Mouse (Mus musculus) heart, postnatal 14 days (tissue): ENCODE measurements at regions not wholly inside any gene's neighbourhood (a gene's known extent, or its start where the extent isn't known, plus 50 kb on each side); places are given as distances from the start of the nearest gene placed in this dataset.
"Not testable (repeated sequence)": the region's sequence is repeated elsewhere in the genome, so short reads cannot be mapped to it uniquely, and the experiment has no call there.

Source experiments
- DNase-seq, 2 experiments: peaks; one replicate each; pipeline ENCODE4 v3.0.0; 2021 to 2022
- intact Hi-C: fragments of 180-260 bp; cut with DNase I; formaldehyde crosslinking; loops from one replicate; pipeline ENCODE4 v1.15.1; 2025

DNA sequence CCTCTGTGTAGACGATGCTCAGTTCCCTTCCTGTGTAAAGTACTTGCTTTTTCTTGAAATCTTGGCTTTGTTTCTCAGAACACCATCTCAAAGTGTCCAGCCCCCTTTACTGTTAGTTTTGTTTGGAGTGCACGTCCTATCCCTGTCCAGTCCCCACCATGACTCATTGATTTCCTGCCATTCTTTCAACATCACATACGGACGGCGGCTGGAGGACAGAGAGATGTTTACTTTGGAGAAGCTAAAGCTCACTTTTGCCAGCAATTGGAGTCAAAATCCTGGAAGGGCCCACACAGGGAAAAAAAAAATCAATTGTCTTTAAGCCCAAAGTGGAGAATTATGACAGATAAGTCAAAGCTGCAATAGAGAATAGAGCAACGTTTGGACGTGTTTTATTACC is 51.8 kb downstream of the Gm5426 start:
- DNase-seq = peak; percentile 55 to 57
- intact Hi-C loops = no loop called here

- no peak for DNase-seq
- intact Hi-C loops = no loop called here
Measured at GRCm38 (mm10) chr10:96190168-96190987, 54.0 kb downstream of the Gm5426 start.

GRCm38 (mm10) chr10:96200932-96201641 is 64.7 kb downstream of the Gm5426 start:
- DNase-seq = no peak
- intact Hi-C loops = no loop called here

GRCm38 (mm10) chr10:96201891-96202290 is 65.5 kb downstream of the Gm5426 start:
- no peak for DNase-seq
- intact Hi-C loops = no loop called here

GRCm38 (mm10) chr10:96202871-96203270 is 66.5 kb downstream of the Gm5426 start:
- intact Hi-C loops = no loop called here
- DNase-seq = no peak

DNA sequence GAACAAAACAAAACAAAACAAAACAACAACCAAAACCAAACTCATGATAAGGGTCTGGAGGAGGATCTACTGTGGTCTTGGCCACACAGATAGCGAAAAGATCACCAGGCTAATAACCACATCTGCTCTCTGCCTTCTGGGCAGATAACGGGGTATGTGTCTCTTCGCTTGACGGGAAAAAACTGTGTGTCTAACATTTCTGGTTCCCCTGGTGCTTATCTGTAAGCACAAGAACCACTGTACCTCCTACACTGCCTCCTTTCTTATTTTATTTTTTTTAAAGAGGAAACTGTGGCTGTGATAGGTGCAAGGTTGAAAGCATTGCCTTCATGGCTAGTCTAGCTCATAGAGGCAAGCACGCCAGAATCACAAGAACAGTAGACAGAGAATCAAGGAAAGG is 67.8 kb downstream of the Gm5426 start:
- intact Hi-C loops = no loop called here
- DNase-seq = no peak

DNA sequence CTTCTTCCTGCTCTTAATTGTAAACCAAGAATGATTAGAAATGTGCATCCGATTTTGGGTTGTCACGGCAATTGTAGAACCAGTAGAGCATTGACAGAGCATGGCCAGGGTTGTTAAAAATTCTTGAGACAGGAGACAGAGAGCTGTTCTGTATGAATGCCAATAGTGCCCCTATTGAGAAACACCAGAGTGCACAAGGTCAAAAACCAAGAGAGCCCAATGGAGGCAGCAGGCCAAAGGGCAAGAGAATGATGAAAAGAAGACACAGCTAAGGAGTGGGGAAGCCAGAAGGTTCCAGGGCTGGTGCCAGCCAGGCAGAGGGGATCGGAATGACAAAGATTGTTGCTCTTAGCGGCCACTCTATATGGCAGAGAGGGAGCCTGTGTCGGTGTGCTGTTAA is 72.8 kb downstream of the Gm5426 start:
- intact Hi-C loops = no loop called here
- no peak for DNase-seq

GRCm38 (mm10) chr10:96211189-96211588 is 74.8 kb downstream of the Gm5426 start:
- no peak for DNase-seq
- intact Hi-C loops = loop anchor here (5.0 to 10.0 kb wide), 3 partner anchors 406 to 1126 kb away; partner anchors contain the start of gene Btg1

DNA sequence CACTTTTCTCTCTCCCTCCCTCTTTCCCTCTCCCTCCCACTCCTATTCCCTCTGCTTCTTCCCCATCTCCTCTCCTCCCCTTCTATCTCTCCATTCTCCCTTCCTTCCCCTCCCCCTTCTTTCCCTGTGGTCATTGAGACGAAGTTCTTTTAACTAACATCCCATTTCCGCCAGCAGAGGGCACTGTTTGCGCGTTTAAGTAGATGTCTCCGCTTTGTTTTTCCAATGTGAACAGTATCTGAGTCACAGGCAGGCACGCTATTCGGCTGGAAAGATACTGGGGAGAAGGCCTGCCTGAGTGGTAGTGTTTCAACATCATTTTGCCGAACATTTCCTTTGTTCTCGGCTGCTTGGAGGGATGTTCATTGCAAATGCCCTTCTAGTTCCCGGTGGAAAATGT is 77.5 kb downstream of the Gm5426 start:
- intact Hi-C loops = loop anchor here (1.0 to 10.0 kb wide), 7 partner anchors 81 to 1123 kb away; partner anchors contain the start of gene Btg1
- DNase-seq = peak; percentile 88 to 94

- intact Hi-C loops = loop anchor here (1.0 to 10.0 kb wide), 7 partner anchors 81 to 1123 kb away; partner anchors contain the start of gene Btg1
- no peak for DNase-seq
Measured at GRCm38 (mm10) chr10:96214285-96214684, 77.9 kb downstream of the Gm5426 start.

GRCm38 (mm10) chr10:96214946-96215345 is 78.5 kb downstream of the Gm5426 start:
- DNase-seq = no peak
- intact Hi-C loops = loop anchor here (1.0 to 10.0 kb wide), 7 partner anchors 82 to 1122 kb away; partner anchors contain the start of gene Btg1

DNA sequence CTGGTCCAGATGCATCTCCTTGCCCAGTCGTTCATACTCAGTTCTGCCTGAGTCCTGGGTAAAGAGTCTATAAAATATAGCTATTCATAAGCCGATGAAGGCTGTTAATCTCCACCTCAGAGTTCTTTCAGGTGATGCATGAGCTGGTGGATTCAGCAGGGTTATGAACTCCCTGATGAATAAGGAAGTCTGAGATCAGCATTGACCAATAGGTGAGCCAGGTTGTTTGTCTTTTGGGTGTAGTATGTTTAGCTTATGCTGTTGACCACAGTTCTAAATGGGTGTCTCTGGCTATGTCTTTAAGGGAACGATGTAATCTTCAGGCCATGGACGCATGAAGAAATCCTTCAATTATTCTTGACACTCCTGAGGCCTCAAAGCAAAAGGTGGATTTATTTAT is 84.3 kb downstream of the Gm5426 start:
- intact Hi-C loops = loop anchor here (10.0 kb wide), 1 partner anchor 214 kb away; no protein-coding TSS in a partner anchor
- no peak for DNase-seq

DNA sequence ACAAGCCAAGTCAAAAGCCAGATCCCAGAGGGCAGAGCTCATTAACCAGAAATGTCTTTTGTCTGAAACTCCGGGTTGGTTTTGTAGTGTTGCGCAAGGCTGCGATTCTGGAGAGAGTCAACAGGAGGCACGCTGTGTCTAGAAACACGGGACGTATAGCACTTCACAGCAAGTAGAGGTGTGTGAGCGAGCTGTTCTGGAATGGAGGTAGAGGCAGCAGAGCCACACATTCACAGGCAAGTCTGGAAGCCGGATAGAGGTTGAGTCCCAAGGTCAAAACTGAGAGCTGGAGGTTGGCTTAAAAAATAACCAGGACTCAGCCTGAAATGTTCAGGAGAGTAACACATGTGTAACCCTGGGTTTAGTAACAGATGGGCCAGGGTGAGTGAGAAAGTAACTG is 94.0 kb downstream of the Gm5426 start:
- intact Hi-C loops = no loop called here
- no peak for DNase-seq

DNA sequence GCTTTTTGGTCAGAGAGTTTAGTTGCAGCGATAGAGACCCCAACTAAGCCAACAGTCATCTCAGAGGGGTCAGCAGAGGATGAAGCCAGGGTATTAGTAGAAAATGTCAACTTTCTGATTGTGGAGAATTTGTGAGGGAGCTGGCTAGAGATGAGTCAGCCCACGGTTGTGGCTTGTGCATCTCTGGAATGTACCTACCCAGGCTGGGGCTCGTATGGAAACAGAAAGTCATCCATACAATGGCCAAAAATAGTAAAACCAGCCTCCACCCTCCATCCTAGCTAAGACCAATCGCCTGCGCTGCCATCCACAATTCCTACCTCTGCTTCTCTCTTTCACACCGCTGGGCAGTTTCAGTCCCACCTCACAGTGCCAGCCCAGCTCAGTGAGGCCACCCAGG is 94.9 kb downstream of the Gm5426 start:
- no peak for DNase-seq
- intact Hi-C loops = no loop called here

DNA sequence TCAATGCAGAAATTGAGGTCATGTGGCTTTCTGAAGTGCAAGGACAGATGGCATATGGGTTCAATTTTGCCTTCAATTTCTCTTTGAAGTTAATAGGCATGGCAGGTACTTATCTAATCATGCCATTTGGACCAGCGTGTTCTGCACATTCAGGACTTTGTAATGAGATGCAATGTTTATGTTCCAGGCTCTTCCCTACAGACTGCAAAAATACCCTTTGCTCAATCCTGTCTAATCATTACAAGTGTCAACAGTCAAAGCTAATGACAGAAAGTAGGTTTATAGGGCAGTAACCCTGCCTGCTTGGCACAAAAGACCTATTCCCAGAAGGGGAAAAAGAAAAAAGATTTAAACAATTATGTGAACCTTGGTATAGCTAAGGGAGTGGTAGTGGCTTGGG is 96.5 kb downstream of the Gm5426 start:
- intact Hi-C loops = no loop called here
- DNase-seq = no peak

- DNase-seq = no peak
- intact Hi-C loops = no loop called here
Measured at GRCm38 (mm10) chr10:96234564-96235412, 98.4 kb downstream of the Gm5426 start.

- intact Hi-C loops, DNase-seq: not testable (repeated sequence)
Measured at GRCm38 (mm10) chr10:96236031-96236430, 99.6 kb downstream of the Gm5426 start.

GRCm38 (mm10) chr10:96236777-96237373 is 100.5 kb downstream of the Gm5426 start:
- intact Hi-C loops = no loop called here
- no peak for DNase-seq

- intact Hi-C loops = no loop called here
Measured at GRCm38 (mm10) chr10:96237572-96238130, 101.2 kb downstream of the Gm5426 start.

DNA sequence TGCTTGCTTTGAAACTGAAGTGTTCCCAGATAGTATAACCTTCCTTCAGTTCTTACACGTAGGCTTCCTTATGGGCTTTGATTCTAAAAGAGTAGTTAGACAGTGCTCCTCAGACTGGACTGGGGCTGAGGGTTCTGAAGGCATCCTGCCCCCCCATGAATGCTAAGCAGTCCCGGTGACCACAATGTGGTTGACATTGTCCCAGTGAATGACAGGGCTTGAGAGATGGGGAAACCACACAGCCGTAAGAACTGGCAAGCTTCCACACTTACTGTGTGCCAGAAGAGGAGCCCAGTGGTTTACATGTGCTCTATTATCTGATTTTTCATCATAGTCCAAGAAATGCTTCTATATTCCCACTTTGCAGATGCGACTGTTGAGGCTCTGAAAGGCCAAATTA is 101.8 kb downstream of the Gm5426 start:
- intact Hi-C loops = no loop called here
- DNase-seq = peak; percentile 12 to 16

More at GRCm38 (mm10) chr10:96237572-96238130, 101.2 kb downstream of the Gm5426 start:
- no peak for DNase-seq
